Mouse (Mus musculus) urinary bladder, postnatal 36 days (tissue): ENCODE data around the gene Abcb6.
A peak's percentile ranks its signal among the peaks of the same experiment; 100 is the strongest.

Experiments used
- DNase-seq, 2 experiments: peaks; one replicate each; pipeline ENCODE4 v3.0.0; 2022; ENCODE audit warnings: low spot score in 2 of 2, mixed read lengths in 1 of 2

Abcb6 gene

GRCm38 (mm10) chr1:75180105-75180590 is at the start of gene Abcb6:
Abcb6 (minus strand) TSS chr1:75180392.
- peak; percentile 75 to 88 for DNase-seq

GRCm38 (mm10) chr1:75229158-75229557 is 49.0 kb upstream of the Abcb6 start:
- no peak for DNase-seq

- no peak for DNase-seq
Measured at GRCm38 (mm10) chr1:75227653-75228052, 47.5 kb upstream of the Abcb6 start.

GRCm38 (mm10) chr1:75226138-75226537 is 45.9 kb upstream of the Abcb6 start:
- no peak for DNase-seq

- DNase-seq, result no peak
Measured at GRCm38 (mm10) chr1:75225473-75225872, 45.3 kb upstream of the Abcb6 start.

GRCm38 (mm10) chr1:75223532-75223931 is 43.3 kb upstream of the Abcb6 start:
- DNase-seq, result no peak

GRCm38 (mm10) chr1:75222926-75223325 is 42.7 kb upstream of the Abcb6 start:
- DNase-seq, result no peak

GRCm38 (mm10) chr1:75221538-75221937 is 41.3 kb upstream of the Abcb6 start:
- DNase-seq, result no peak

- DNase-seq, result peak in 1 of 2 experiments; percentile 24
Measured at GRCm38 (mm10) chr1:75219531-75219930, 39.3 kb upstream of the Abcb6 start, which contains the start of gene Tuba4a. Tuba4a (minus strand) TSS chr1:75219865.

- DNase-seq, result peak; percentile 91 to 95
Measured at GRCm38 (mm10) chr1:75219078-75219477, 38.9 kb upstream of the Abcb6 start.

GRCm38 (mm10) chr1:75218227-75219001 is 38.2 kb upstream of the Abcb6 start:
- peak in 1 of 2 experiments; percentile 37 for DNase-seq

- DNase-seq, result no peak
Measured at GRCm38 (mm10) chr1:75217893-75218226, 37.7 kb upstream of the Abcb6 start.

GRCm38 (mm10) chr1:75216797-75217585 is 36.8 kb upstream of the Abcb6 start:
- DNase-seq, result no peak

GRCm38 (mm10) chr1:75215785-75216184 is 35.6 kb upstream of the Abcb6 start:
- no peak for DNase-seq

- DNase-seq, result peak in 1 of 2 experiments; percentile 56
Measured at GRCm38 (mm10) chr1:75214886-75215285, 34.7 kb upstream of the Abcb6 start.

- DNase-seq, result no peak
Measured at GRCm38 (mm10) chr1:75214442-75214841, 34.2 kb upstream of the Abcb6 start.

- DNase-seq, result no peak
Measured at GRCm38 (mm10) chr1:75213096-75213495, 32.9 kb upstream of the Abcb6 start.

- no peak for DNase-seq
Measured at GRCm38 (mm10) chr1:75212542-75212941, 32.4 kb upstream of the Abcb6 start.

GRCm38 (mm10) chr1:75211141-75211708 is 31.0 kb upstream of the Abcb6 start:
- no peak for DNase-seq

GRCm38 (mm10) chr1:75210136-75211087 is 30.2 kb upstream of the Abcb6 start, which contains the start of the genes Glb1l and Stk16:
Glb1l (minus strand) TSS chr1:75210813.
Stk16 (plus strand) TSS chr1:75210838.
- peak; percentile 95 to 97 for DNase-seq
